Mouse (Mus musculus) bone marrow, adult 2 months (tissue): ENCODE results near the gene Ly6g5c.

Source experiments
- CTCF ChIP-seq: fragments of 200-500 bp; IDR thresholded peaks from 2 replicates; pipeline ENCODE4 v1.5.1; 2011; ENCODE audit warnings: low read length, control low read depth; ENCODE audit not compliant: control insufficient read depth, insufficient read depth
- POLR2A ChIP-seq: fragments of 200-500 bp; IDR thresholded peaks from 2 replicates; pipeline ENCODE4 v1.6.1; 2011; ENCODE audit warnings: low read depth, mild to moderate bottlenecking, control low read depth, low read length, borderline replicate concordance; ENCODE audit not compliant: control insufficient read depth

DNA sequence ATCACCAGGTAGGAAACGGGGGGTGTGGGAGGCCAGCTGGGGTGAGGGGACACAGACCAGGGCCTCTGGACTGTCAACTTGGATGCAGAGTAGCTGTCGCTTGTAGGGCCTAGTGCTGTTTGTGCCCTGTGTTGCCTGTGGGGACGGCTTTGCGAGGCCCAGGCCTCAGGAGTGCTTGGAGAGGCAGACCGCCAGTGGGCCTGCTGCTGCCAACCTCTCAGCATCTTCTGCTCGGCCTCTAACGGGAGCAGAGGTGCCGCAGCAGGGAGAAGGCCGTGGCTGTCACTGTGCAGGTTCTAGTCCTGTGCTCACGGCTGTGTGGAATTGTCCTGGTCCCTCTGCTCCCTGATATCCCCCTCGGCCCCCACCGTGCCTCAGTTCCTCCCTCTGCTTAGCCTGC is 11.5 kb upstream of the Ly6g5c start:
- TF ChIP-seq POLR2A (no peak; the same call in 1 of the 2 replicates), CTCF (no peak)
